Mouse (Mus musculus): ENCODE measurements around the gene Dgcr8.

GRCm38 (mm10) chr16:18335981-18336380 is 46.9 kb upstream of the Dgcr8 start:
- TF ChIP-seq CTCF (IDR thresholded peaks at IDR 0.05; ENCODE audit: low read depth) (no peak), EP300 (IDR thresholded peaks at IDR 0.05; ENCODE audit: low read depth) (no peak)
